Mouse (Mus musculus) intestine, embryonic 14.5 days (tissue): ENCODE measurements around the gene Cds1. TPM values are rescaled to one million over a fixed set of nuclear protein-coding genes. Genes with fewer than 3 reads are reported as not detected.

Experiments
- ATAC-seq: fragments of 200-750 bp; cut with Nextera tagmentation; replicated peaks from 2 replicates; pipeline ENCODE4 v1.8.0; 2017; ENCODE audit warnings: low read depth, moderate number of reproducible peaks, moderate TSS enrichment, moderate library complexity; ENCODE audit not compliant: low FRiP score, low TSS enrichment
- DNase-seq: peaks from one replicate; pipeline ENCODE4 v3.0.0-alpha.2; 2018; ENCODE audit warnings: low spot score
- H3K27ac ChIP-seq: fragments of 300-500 bp; sonication (generic); 2 replicates; pipeline ENCODE4 v1.5.1; 2014; ENCODE audit warnings: low read depth, mild to moderate bottlenecking, control low read depth
- H3K27me3 ChIP-seq: fragments of 300-500 bp; sonication (generic); replicated peaks from 2 replicates; pipeline ENCODE4 v1.6.1; 2014; ENCODE audit warnings: low read length, control low read depth; ENCODE audit not compliant: control insufficient read depth, insufficient read depth
- H3K36me3 ChIP-seq: fragments of 300-500 bp; sonication (generic); 2 replicates; pipeline ENCODE4 v1.6.1; 2014; ENCODE audit warnings: low read length, control low read depth; ENCODE audit not compliant: control insufficient read depth, insufficient read depth
- H3K4me1 ChIP-seq: fragments of 300-500 bp; sonication (generic); replicated peaks from 2 replicates; pipeline ENCODE4 v1.6.1; 2014; ENCODE audit warnings: low read length, control low read depth, mixed read lengths; ENCODE audit not compliant: control insufficient read depth, insufficient read depth
- H3K4me2 ChIP-seq: fragments of 300-500 bp; sonication (generic); 2 replicates; pipeline ENCODE4 v1.6.1; 2014; ENCODE audit warnings: low read length
- H3K4me3 ChIP-seq: fragments of 300-500 bp; sonication (generic); 2 replicates; pipeline ENCODE4 v1.5.1; 2014; ENCODE audit warnings: low read depth, low read length, control low read depth, mixed read lengths
- H3K9ac ChIP-seq: fragments of 300-500 bp; sonication (generic); 2 replicates; pipeline ENCODE4 v1.6.1; 2014; ENCODE audit warnings: mild to moderate bottlenecking, low read length
- H3K9me3 ChIP-seq: fragments of 300-500 bp; sonication (generic); 2 replicates; pipeline ENCODE4 v1.6.1; 2016; ENCODE audit warnings: low read length, control low read depth; ENCODE audit not compliant: control insufficient read depth
- WGBS: fragments of 180-500 bp; shearing (Covaris S2); extraction: QIAGEN DNeasy Blood & Tissue Kit; methylation state at CpG from one replicate; pipeline ENCODE4 v1.1.7; 2014; 5-methylcytosine and 5-hydroxymethylcytosine counted together
- polyA plus RNA-seq: library from polyadenylated mRNA; unstranded; fragments of >200 nt; fragmentation: Nextera tagmentation; extraction: Ambion mirVana; gene quantifications from 2 replicates; pipeline ENCODE4 v1.2.1, GENCODE M21; 2014

Cds1 gene
- polyA plus RNA-seq, 1 experiment from 2014 or later: 6.1 TPM

DNA sequence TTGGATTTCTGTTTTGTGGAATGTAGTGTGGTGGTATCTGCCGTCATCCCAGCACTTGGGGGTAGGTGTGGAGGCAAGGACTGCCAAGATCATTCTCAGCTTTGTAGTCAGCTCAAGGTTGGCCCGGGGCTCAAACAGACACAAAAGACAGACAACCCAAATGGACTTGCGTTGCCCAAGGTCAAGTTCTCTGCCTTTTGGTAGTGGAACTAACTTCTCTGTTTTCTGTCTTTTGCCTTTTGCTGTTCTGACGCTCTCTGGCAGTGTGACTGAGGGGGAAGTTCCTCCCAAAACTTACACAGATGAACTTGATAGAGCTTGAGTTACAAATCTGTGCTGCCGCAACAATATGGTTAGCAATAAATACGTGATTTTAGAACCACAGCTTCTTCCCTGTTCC is 1.3 kb downstream of the Cds1 start:
- no peak overlapping the region for H3K9ac ChIP-seq
- peak; percentile 60 for DNase-seq
- H3K9me3 ChIP-seq: no peaks in the 10 kb centered on the region
- H3K4me3 ChIP-seq: 0 out of 2 replicates have a peak overlapping the region, but pooled peaks have one; percentile 56
- 12% methylated on average over 6 of the region's 6 CpGs for WGBS
- H3K4me1 ChIP-seq: peaks cover 10% of the 10 kb centered on the region
- ATAC-seq: no peak
- peak overlapping the region; percentile 98 for H3K4me2 ChIP-seq
- no peak overlapping the region for H3K27ac ChIP-seq
- H3K27me3 ChIP-seq: peaks cover 46% of the 10 kb centered on the region
- H3K36me3 ChIP-seq: no peaks in the 10 kb centered on the region

DNA sequence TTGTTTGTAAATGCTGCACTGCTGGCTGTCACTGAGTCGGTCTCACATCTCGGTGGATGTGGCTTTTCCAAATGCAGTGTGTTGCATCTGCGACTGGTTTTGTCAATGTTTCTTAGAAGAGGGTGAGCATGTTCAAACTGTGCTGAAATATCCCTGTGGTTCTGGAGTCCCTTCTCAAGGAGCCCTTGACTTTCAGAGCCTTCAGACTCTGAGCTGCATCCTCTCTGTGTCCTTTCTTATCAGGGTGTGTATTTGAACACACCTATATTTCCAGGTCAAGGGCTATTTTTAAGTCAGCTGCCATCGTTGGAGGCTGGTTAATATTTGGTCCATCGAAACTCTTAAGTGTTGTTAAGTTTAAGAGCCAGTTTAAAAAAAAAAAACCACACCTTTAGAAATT is 2.2 kb downstream of the Cds1 start:
- Histone ChIP-seq H3K36me3 (no peaks in the 10 kb centered on the region), H3K4me2 (peak overlapping the region; percentile 98), H3K27me3 (peaks cover 42% of the 10 kb centered on the region), H3K27ac (no peak overlapping the region), H3K4me1 (peaks cover 10% of the 10 kb centered on the region), H3K9me3 (no peaks in the 10 kb centered on the region), H3K4me3 (no peak overlapping the region), H3K9ac (no peak overlapping the region)
- 64% methylated on average over 5 of the region's 5 CpGs for WGBS
- DNase-seq (peak; percentile 49), ATAC-seq (no peak)

DNA sequence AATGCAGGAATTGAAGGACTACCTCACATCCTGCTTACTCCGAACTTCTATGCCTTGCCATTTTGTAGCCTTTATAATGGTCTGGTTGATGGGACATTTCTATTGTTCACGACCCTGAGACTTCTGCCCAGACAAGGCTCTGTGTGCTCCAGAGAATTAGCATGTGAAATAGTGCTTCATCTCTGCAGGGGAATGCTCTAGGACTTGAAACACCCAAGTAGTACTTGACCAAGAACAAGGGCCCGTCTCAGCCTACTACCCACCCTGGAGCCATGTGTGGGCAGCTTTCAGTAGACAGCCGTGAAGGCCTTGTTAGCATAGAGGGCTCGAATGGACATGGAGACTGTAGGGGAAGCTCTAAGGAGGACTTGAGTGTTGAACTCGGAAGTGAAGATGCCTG is 2.6 kb downstream of the Cds1 start:
- H3K9me3 ChIP-seq: no peaks in the 10 kb centered on the region
- H3K36me3 ChIP-seq: no peaks in the 10 kb centered on the region
- H3K4me3 ChIP-seq: no peak overlapping the region
- H3K27me3 ChIP-seq: peaks cover 42% of the 10 kb centered on the region
- H3K27ac ChIP-seq: no peak overlapping the region
- H3K9ac ChIP-seq: no peak overlapping the region
- no peak overlapping the region for H3K4me2 ChIP-seq
- H3K4me1 ChIP-seq: peaks cover 10% of the 10 kb centered on the region
- DNase-seq: peak; percentile 50
- no peak for ATAC-seq
- WGBS: 79% methylated on average over 6 of the region's 6 CpGs

DNA sequence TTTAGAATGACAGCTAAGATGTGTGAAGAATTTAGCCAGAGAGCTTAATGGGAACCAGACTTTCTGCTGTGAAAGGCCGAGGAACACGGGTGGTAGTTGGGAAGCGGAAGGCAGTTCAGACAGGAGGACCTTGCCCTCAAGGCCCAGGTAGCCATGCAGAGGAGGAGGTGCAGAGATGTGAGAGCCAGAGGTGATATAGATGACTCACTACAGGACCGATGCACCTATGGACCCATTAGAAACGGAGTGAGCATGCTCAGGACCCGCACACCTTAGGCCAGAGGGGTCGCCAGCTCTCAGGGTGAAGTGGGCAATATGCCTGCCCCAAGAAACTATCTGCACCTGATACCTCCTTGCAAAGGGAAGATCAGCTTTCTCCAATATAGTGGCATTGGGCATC is 3.6 kb downstream of the Cds1 start:
- peak; percentile 21 for DNase-seq
- peaks cover 34% of the 10 kb centered on the region for H3K27me3 ChIP-seq

DNA sequence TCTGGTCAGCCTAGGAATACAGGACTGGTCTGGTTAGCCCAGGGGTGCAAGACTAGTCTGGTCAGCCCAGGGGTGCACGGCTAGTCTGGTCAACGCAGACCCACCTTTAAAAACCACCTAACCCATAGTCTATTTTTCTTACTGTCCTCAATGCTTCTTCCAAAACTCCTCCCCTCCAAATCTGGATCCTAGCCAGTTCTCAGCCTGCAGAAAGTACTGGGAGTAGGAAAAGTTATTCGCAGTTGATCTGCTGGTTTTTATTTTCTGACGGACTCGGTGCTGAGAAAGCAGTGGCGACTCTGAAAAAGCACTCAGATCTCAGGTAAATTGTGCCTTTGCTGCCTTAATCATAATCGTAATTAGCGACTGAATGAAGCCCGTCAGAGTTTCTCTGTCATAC is 7.7 kb downstream of the Cds1 start:
- no peaks in the 10 kb centered on the region for H3K9me3 ChIP-seq
- H3K27ac ChIP-seq: no peak overlapping the region
- H3K9ac ChIP-seq: no peak overlapping the region
- no peaks in the 10 kb centered on the region for H3K36me3 ChIP-seq
- peak; percentile 47 for DNase-seq
- H3K4me2 ChIP-seq: no peak overlapping the region
- no peak for ATAC-seq
- WGBS: 75% methylated on average over 9 of the region's 9 CpGs
- no peak overlapping the region for H3K4me3 ChIP-seq
- peaks cover 2% of the 10 kb centered on the region for H3K27me3 ChIP-seq
- H3K4me1 ChIP-seq: no peaks in the 10 kb centered on the region

More for the DNA sequence above, 3.6 kb downstream of the Cds1 start:
- no peaks in the 10 kb centered on the region for H3K9me3 ChIP-seq
- no peaks in the 10 kb centered on the region for H3K36me3 ChIP-seq
- no peak overlapping the region for H3K4me2 ChIP-seq
- 92% methylated on average over 7 of the region's 7 CpGs for WGBS
- H3K4me1 ChIP-seq: peaks cover 10% of the 10 kb centered on the region
- no peak overlapping the region for H3K27ac ChIP-seq
- no peak for ATAC-seq
- no peak overlapping the region for H3K9ac ChIP-seq
- no peak overlapping the region for H3K4me3 ChIP-seq

DNA sequence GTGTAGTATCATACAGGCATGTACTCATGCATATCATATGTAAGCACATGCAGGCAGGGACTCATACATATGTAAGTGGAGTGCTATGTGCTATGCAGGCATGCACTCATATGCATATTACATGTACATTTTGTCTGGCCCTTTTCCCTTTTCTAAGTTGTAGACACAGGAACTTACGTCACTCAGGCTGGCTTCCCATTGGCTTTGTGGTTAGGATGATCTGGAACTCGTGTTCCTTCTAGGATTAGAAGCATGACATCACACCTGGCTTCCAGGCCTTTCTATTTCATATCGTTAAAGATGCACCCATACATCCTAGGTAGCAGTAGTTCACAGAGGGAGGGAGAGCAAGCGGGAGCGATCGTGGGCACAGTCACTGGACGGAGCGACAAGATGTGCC is 10.3 kb downstream of the Cds1 start:
- Histone ChIP-seq H3K4me2 (no peak overlapping the region), H3K36me3 (no peaks in the 10 kb centered on the region), H3K4me3 (no peak overlapping the region), H3K27me3 (no peaks in the 10 kb centered on the region), H3K9me3 (no peaks in the 10 kb centered on the region), H3K9ac (no peak overlapping the region), H3K4me1 (no peaks in the 10 kb centered on the region), H3K27ac (no peak overlapping the region)
- WGBS: 89% methylated on average over 8 of the region's 8 CpGs
- peak; percentile 24 for DNase-seq
- no peak for ATAC-seq

DNA sequence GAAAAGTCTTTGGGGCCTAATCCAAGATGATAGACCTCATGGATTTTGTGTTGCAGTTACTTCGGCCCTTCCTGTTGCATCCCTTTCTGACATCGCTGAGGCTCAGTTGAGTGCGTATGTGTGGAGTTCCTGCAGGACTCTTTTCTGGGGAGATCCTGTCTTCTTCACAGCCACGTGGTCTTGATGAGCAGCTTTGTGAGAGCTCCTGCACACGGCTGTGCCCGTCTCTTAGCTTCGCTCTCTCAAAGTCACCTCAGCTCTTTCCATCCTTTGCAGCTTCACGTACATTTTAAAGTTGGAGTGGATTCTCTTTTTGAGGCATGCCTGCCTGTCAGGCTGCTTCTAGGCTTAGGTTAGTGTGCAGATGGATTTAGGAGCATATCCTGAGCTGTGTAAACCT is 11.6 kb downstream of the Cds1 start:
- 80% methylated on average over 8 of the region's 8 CpGs for WGBS
- Histone ChIP-seq H3K9ac (no peak overlapping the region), H3K36me3 (no peaks in the 10 kb centered on the region), H3K4me1 (no peaks in the 10 kb centered on the region), H3K4me3 (no peak overlapping the region), H3K27ac (no peak overlapping the region), H3K27me3 (no peaks in the 10 kb centered on the region), H3K9me3 (no peaks in the 10 kb centered on the region), H3K4me2 (no peak overlapping the region)
- no peak for ATAC-seq
- DNase-seq: no peak

DNA sequence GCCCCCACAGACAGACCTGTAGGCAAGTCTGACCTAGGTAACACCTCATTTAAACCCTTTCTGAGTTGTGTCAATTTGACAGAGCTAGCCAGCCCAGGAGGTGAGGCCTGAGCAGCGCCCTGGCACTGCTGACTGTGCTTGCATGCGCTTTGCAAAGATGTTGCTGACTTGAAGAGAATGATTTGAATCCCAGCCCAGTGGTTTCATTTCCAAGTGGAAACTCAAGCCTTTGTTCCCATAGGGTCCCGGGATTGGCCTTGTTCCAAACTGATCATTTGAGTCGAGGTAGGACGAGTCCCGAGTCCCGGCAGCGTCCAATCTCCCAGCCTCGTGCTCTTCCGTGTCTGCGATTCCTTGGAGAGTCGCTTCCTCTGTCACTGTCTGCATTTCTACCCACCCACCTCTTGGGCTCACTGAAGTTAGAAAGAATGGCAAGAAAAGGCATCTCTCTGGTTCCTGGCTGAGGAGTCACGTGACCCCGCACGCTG is 14.5 kb downstream of the Cds1 start:
- H3K27ac ChIP-seq: no peak overlapping the region
- no peak overlapping the region for H3K4me3 ChIP-seq
- H3K9ac ChIP-seq: no peak overlapping the region
- no peak for ATAC-seq
- no peaks in the 10 kb centered on the region for H3K4me1 ChIP-seq
- no peaks in the 10 kb centered on the region for H3K27me3 ChIP-seq
- DNase-seq: no peak
- H3K9me3 ChIP-seq: no peaks in the 10 kb centered on the region
- WGBS: 89% methylated on average over 15 of the region's 15 CpGs
- H3K4me2 ChIP-seq: no peak overlapping the region
- H3K36me3 ChIP-seq: no peaks in the 10 kb centered on the region

DNA sequence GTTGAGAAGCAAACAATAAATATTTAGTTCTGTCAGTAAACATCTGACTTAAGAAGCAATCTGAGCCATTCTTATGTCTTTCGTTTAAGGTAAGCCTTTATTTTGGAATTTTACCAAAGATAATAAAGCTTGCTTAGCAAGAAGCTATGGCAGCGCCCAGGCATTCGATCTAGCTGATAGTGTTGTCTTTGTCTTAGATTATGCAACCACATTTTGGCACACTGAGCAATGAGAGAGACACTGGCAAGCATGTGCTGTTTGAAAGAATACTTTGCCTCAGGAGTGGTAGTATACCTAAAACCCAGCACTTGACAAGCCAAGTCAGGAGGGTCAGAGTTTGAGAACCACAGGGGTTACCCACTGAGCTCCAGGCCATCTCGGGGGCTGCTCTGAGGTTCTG is 16.0 kb downstream of the Cds1 start:
- Histone ChIP-seq H3K9me3 (no peaks in the 10 kb centered on the region), H3K4me3 (no peak overlapping the region), H3K36me3 (no peaks in the 10 kb centered on the region), H3K27me3 (no peaks in the 10 kb centered on the region), H3K4me2 (no peak overlapping the region), H3K4me1 (no peaks in the 10 kb centered on the region), H3K27ac (no peak overlapping the region), H3K9ac (no peak overlapping the region)
- ATAC-seq (no peak), DNase-seq (no peak)
- 83% methylated on average over 4 of the region's 4 CpGs for WGBS
